Mouse (Mus musculus) stomach, embryonic 14.5 days (tissue): ENCODE measurements around the gene March7. TPM values are rescaled to one million over a fixed set of nuclear protein-coding genes. Genes with fewer than 3 reads are reported as not detected.

ENCODE experiments used
- ATAC-seq: fragments of 200-750 bp; cut with Nextera tagmentation; 2 replicates; pipeline ENCODE4 v1.8.0; 2017; ENCODE audit warnings: low read depth, moderate TSS enrichment; ENCODE audit not compliant: insufficient number of reproducible peaks, insufficient read depth, low FRiP score
- H3K27ac ChIP-seq: fragments of 300-500 bp; sonication (generic); 2 replicates; pipeline ENCODE4 v1.5.1; 2014; ENCODE audit warnings: mild to moderate bottlenecking, low read length, moderate library complexity, mixed read lengths
- H3K27me3 ChIP-seq: fragments of 300-500 bp; sonication (generic); 2 replicates; pipeline ENCODE4 v1.6.1; 2014; ENCODE audit warnings: low read length, control low read depth, mixed read lengths; ENCODE audit not compliant: control insufficient read depth, insufficient read depth
- H3K36me3 ChIP-seq: fragments of 300-500 bp; sonication (generic); 2 replicates; pipeline ENCODE4 v1.6.1; 2014; ENCODE audit warnings: mild to moderate bottlenecking, control low read depth, low read length, moderate library complexity, mixed read lengths; ENCODE audit not compliant: control insufficient read depth, insufficient read depth
- H3K4me1 ChIP-seq: fragments of 300-500 bp; sonication (generic); 2 replicates; pipeline ENCODE4 v1.6.1; 2014; ENCODE audit warnings: low read length, control low read depth, mixed read lengths; ENCODE audit not compliant: control insufficient read depth, insufficient read depth
- H3K4me2 ChIP-seq: fragments of 300-500 bp; sonication (generic); replicated peaks from 2 replicates; pipeline ENCODE4 v1.6.1; 2014; ENCODE audit warnings: low read depth, low read length, control low read depth
- H3K4me3 ChIP-seq: fragments of 300-500 bp; sonication (generic); 2 replicates; pipeline ENCODE4 v1.5.1; 2014; ENCODE audit warnings: low read depth, low read length, control low read depth
- H3K9ac ChIP-seq: fragments of 300-500 bp; sonication (generic); replicated peaks from 2 replicates; pipeline ENCODE4 v1.6.1; 2014; ENCODE audit warnings: low read depth, mild to moderate bottlenecking, control low read depth, low read length, moderate library complexity, mixed read lengths
- H3K9me3 ChIP-seq: fragments of 300-500 bp; sonication (generic); 2 replicates; pipeline ENCODE4 v1.6.1; 2016; ENCODE audit warnings: low read depth, low read length, control low read depth; ENCODE audit not compliant: control insufficient read depth
- WGBS: fragments of 180-500 bp; shearing (Covaris S2); extraction: QIAGEN DNeasy Blood & Tissue Kit; methylation state at CpG from one replicate; pipeline ENCODE4 v1.1.7; 2014; 5-methylcytosine and 5-hydroxymethylcytosine counted together
- polyA plus RNA-seq: library from polyadenylated mRNA; unstranded; fragments of >200 nt; fragmentation: Nextera tagmentation; extraction: Ambion mirVana; gene quantifications from 2 replicates; pipeline ENCODE4 v1.2.1, GENCODE M21; 2014

March7 gene
- polyA plus RNA-seq, 1 experiment from 2014 or later: 79.3 TPM

- under 1% methylated on average over 42 of the region's 42 CpGs for WGBS
- peak overlapping the region; percentile 56 for H3K27ac ChIP-seq
- peak; percentile 80; the same call in 1 of the 2 replicates for ATAC-seq
- H3K4me1 ChIP-seq: no peaks in the 10 kb centered on the region
- H3K9ac ChIP-seq: peak overlapping the region; percentile 32
- H3K9me3 ChIP-seq: 0 out of 2 replicates have a peak, but pooled peaks cover 2% of the 10 kb centered on the region
- peak overlapping the region; percentile 47 for H3K4me3 ChIP-seq
- H3K36me3 ChIP-seq: no peaks in the 10 kb centered on the region
- no peaks in the 10 kb centered on the region for H3K27me3 ChIP-seq
- peak overlapping the region; percentile 78 for H3K4me2 ChIP-seq
These were observed 74.2 kb downstream of the March7 start for GRCm38 (mm10) chr2:60283751-60284466.

GRCm38 (mm10) chr2:60284467-60284821 is 74.8 kb downstream of the March7 start, which contains the start of gene Cd302:
Gene Cd302, minus strand, starts transcription at chr2:60284488.
- no peaks in the 10 kb centered on the region for H3K4me1 ChIP-seq
- no peaks in the 10 kb centered on the region for H3K27me3 ChIP-seq
- peak within 1 kb of the TSS; percentile 32 for H3K9ac ChIP-seq
- no peaks in the 10 kb centered on the region for H3K36me3 ChIP-seq
- peak within 1 kb of the TSS; percentile 56 for H3K27ac ChIP-seq
- WGBS: 32% methylated on average over 4 of the region's 4 CpGs
- 0 out of 2 replicates have a peak, but pooled peaks cover 2% of the 10 kb centered on the region for H3K9me3 ChIP-seq
- H3K4me3 ChIP-seq: peak within 1 kb of the TSS; percentile 47
- no peak for ATAC-seq
- H3K4me2 ChIP-seq: peak within 1 kb of the TSS; percentile 78

DNA sequence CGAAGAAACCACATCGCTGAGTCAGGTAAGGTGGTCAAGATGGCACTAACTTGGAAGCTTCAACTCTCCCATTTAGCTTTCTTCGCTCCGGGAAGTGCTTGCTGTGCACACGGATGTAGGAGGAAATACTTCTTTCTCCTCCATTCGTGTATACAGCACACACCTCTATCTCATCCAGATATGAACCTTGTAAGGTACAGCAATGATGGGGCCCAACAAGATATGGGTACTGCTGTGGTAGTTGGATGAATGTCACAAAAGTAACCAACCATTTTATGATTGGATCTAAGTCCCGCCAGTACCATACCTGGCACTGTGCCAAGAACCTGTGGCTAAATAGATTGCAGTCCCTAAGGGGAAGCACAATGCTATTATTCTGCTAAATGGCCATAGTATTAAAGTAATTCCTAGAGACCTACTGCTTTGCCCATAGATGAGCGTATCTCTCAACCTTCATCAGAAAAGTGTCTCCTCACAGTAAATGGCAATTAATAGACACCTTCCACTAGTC is 75.5 kb downstream of the March7 start:
- Histone ChIP-seq H3K4me2 (no peak overlapping the region), H3K36me3 (no peaks in the 10 kb centered on the region), H3K9ac (no peak overlapping the region), H3K4me1 (no peaks in the 10 kb centered on the region), H3K27me3 (no peaks in the 10 kb centered on the region), H3K4me3 (no peak overlapping the region), H3K9me3 (0 out of 2 replicates have a peak, but pooled peaks cover 2% of the 10 kb centered on the region), H3K27ac (no peak overlapping the region)
- WGBS: 90% methylated on average over 8 of the region's 8 CpGs
- no peak for ATAC-seq

DNA sequence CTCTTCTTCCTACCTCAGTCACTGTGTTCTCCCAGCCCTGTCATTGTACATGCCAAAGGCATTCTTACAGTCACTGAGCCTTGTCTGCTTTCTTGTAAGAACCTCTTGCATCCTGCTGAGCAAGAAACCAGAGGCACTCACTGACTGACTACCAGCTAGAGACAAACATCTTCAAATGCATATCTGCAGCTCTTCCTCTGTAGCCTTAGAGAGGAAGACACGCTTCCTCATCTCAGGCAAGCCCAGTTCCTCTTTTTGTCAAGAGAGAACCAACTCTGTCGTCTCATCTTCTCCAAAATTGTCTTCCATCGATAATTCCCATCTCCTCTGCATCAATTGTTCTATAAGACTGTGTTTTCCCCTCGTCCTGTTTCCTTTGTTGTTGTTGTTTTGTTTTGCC is 78.9 kb downstream of the March7 start:
- Histone ChIP-seq H3K27me3 (no peaks in the 10 kb centered on the region), H3K36me3 (no peaks in the 10 kb centered on the region), H3K4me3 (no peak overlapping the region), H3K9me3 (0 out of 2 replicates have a peak, but pooled peaks cover 2% of the 10 kb centered on the region), H3K4me2 (no peak overlapping the region), H3K4me1 (no peaks in the 10 kb centered on the region), H3K9ac (no peak overlapping the region), H3K27ac (no peak overlapping the region)
- ATAC-seq: no peak
- 80% methylated on average over 4 of the region's 4 CpGs for WGBS

DNA sequence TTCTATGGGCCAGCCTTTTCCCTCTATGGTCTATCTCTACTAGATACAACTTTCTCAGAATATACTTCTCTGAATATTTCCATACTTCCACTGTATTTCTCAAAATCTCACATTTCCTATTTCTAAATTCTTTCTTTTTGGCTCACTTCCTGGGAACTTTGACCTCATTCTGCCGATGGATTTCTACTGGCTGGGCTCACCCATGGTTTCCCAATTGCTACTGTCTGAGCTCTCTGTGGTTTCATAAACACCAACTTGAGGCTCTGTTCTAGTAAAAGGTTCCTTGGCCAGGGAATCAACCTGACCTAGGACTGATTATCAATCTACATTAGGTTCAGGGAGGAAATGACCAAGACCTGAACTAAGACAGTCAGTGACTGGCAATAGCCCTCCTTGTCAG is 79.8 kb downstream of the March7 start:
- H3K4me3 ChIP-seq: no peak overlapping the region
- WGBS: 50% methylated on average over 1 of the region's 1 CpGs
- H3K9me3 ChIP-seq: 0 out of 2 replicates have a peak, but pooled peaks cover 2% of the 10 kb centered on the region
- no peaks in the 10 kb centered on the region for H3K4me1 ChIP-seq
- H3K27ac ChIP-seq: no peak overlapping the region
- H3K27me3 ChIP-seq: no peaks in the 10 kb centered on the region
- ATAC-seq: no peak
- no peak overlapping the region for H3K4me2 ChIP-seq
- no peak overlapping the region for H3K9ac ChIP-seq
- no peaks in the 10 kb centered on the region for H3K36me3 ChIP-seq

- Histone ChIP-seq H3K27ac (no peak overlapping the region), H3K4me1 (no peaks in the 10 kb centered on the region), H3K27me3 (no peaks in the 10 kb centered on the region), H3K4me3 (no peak overlapping the region), H3K4me2 (no peak overlapping the region), H3K9me3 (no peaks in the 10 kb centered on the region), H3K36me3 (no peaks in the 10 kb centered on the region), H3K9ac (no peak overlapping the region)
- ATAC-seq: no peak
- 81% methylated on average over 4 of the region's 4 CpGs for WGBS
These were observed 81.7 kb downstream of the March7 start for GRCm38 (mm10) chr2:60291381-60291780.

GRCm38 (mm10) chr2:60298266-60298665 is 88.6 kb downstream of the March7 start:
- no peaks in the 10 kb centered on the region for H3K4me1 ChIP-seq
- no peak for ATAC-seq
- no peak overlapping the region for H3K4me2 ChIP-seq
- WGBS: 82% methylated on average over 3 of the region's 3 CpGs
- no peaks in the 10 kb centered on the region for H3K9me3 ChIP-seq
- no peak overlapping the region for H3K27ac ChIP-seq
- no peak overlapping the region for H3K4me3 ChIP-seq
- no peaks in the 10 kb centered on the region for H3K36me3 ChIP-seq
- no peak overlapping the region for H3K9ac ChIP-seq
- no peaks in the 10 kb centered on the region for H3K27me3 ChIP-seq

- no peak overlapping the region for H3K27ac ChIP-seq
- WGBS: 88% methylated on average over 2 of the region's 2 CpGs
These were observed 89.6 kb downstream of the March7 start for GRCm38 (mm10) chr2:60299323-60299722.

More at GRCm38 (mm10) chr2:60299323-60299722, 89.6 kb downstream of the March7 start:
- Histone ChIP-seq H3K9ac (no peak overlapping the region), H3K9me3 (no peaks in the 10 kb centered on the region), H3K4me1 (no peaks in the 10 kb centered on the region), H3K36me3 (no peaks in the 10 kb centered on the region), H3K4me2 (no peak overlapping the region), H3K4me3 (no peak overlapping the region), H3K27me3 (no peaks in the 10 kb centered on the region)
- ATAC-seq: no peak
